Mouse (Mus musculus) G1E (cell line): ENCODE data around the gene Maml3. TPM values are rescaled to one million over a fixed set of nuclear protein-coding genes. Genes with fewer than 3 reads are reported as not detected.
A peak's percentile ranks its signal among the peaks of the same experiment; 100 is the strongest.

Experiments
- ATAC-seq: 2 replicates; pipeline ENCODE4 v1.8.0; 2016; ENCODE audit warnings: mild to moderate bottlenecking; ENCODE audit not compliant: insufficient number of reproducible peaks, poor library complexity, low FRiP score, severe bottlenecking; ENCODE audit errors: extremely low read depth
- DNase-seq: peaks from one replicate; pipeline ENCODE4 v3.0.0; 2012; ENCODE audit warnings: low spot score
- H3K27me3 ChIP-seq: 2 replicates; pipeline ENCODE4 v1.6.1; 2012; ENCODE audit warnings: mild to moderate bottlenecking, low read length, inconsistent platforms; ENCODE audit not compliant: insufficient read depth
- H3K36me3 ChIP-seq: replicated peaks from 2 replicates; pipeline ENCODE3; 2012; ENCODE audit warnings: mild to moderate bottlenecking, inconsistent platforms
- H3K4me1 ChIP-seq: 2 replicates; pipeline ENCODE4 v1.6.1; 2012; ENCODE audit warnings: low read depth, low read length, inconsistent platforms, mixed read lengths; ENCODE audit not compliant: insufficient read depth
- H3K4me3 ChIP-seq: 2 replicates; pipeline ENCODE4 v1.5.1; 2012; ENCODE audit warnings: low read depth, mild to moderate bottlenecking, inconsistent platforms, low read length, moderate library complexity, mixed read lengths
- H3K9me3 ChIP-seq: replicated peaks from 2 replicates; pipeline ENCODE4 v1.6.1; 2012; ENCODE audit warnings: inconsistent platforms
- CTCF ChIP-seq: IDR thresholded peaks from 2 replicates; pipeline ENCODE4 v1.5.1; 2012; ENCODE audit warnings: low read depth, low read length, inconsistent platforms, mixed read lengths
- GATA1 ChIP-seq: IDR thresholded peaks from 2 replicates; pipeline ENCODE4 v1.6.1; 2012; ENCODE audit warnings: borderline replicate concordance, low read length, inconsistent platforms, mixed read lengths
- GATA2 ChIP-seq: IDR thresholded peaks from 2 replicates; pipeline ENCODE4 v1.6.1; 2012; ENCODE audit warnings: low read depth, low read length, inconsistent platforms, borderline replicate concordance
- POLR2AphosphoS5 ChIP-seq: IDR thresholded peaks from 2 replicates; pipeline ENCODE4 v1.6.1; 2012; ENCODE audit warnings: low read depth, low read length, inconsistent platforms; ENCODE audit not compliant: insufficient replicate concordance
- TAL1 ChIP-seq: conservative IDR thresholded peaks from 2 replicates; pipeline ENCODE4 v1.6.1; 2012; ENCODE audit warnings: low read depth, low read length, inconsistent platforms, mixed read lengths
- polyA plus RNA-seq: library from polyadenylated mRNA; stranded (reverse); fragments of >175 nt; gene quantifications from 2 replicates; pipeline ENCODE4 v1.2.3, GENCODE M21; 2012
- total RNA-seq, 2 experiments: library from RNA; stranded (forward) in 1 of 2; stranded (reverse) in 1 of 2; fragments of 200-1000 nt in 1 of 2; fragments of >200 nt in 1 of 2; fragmentation: Nextera tagmentation in 1 of 2; gene quantifications; 2 replicates each; pipeline ENCODE4 v1.2.3; 2014 to 2017

Gene Maml3
- total and polyA plus RNA-seq, 3 experiments, result 0.01 to 0.49 TPM; not detected in 1

DNA sequence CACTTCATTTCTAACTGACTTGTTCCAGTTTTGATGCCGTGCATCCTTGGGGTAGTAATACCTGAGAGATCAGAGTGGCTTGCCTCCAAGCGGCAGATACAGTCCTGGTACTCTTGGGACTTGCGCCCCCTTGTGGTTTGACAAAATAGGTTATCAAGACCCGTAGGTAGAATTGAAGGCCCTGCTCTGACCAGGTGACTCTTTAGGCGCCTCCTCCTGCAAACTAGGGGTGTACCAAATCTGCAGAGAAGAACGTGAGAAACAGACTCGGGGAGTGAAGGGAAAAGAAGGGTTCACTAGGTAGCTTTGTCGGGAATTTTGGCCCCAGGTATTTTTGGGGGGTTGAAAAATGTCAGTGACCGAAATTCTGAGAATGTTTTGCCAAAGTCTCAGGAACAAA, 452.6 kb downstream of the Maml3 start:
- Histone ChIP-seq H3K4me3 (peak overlapping the region; percentile 14; the same call in 1 of the 2 replicates), H3K27me3 (peaks cover 2% of the 10 kb centered on the region; the same call in 1 of the 2 replicates), H3K36me3 (no peaks in the 10 kb centered on the region), H3K4me1 (peaks cover 62% of the 10 kb centered on the region), H3K9me3 (no peaks in the 10 kb centered on the region)
- TF ChIP-seq POLR2AphosphoS5 (no peak), GATA1 (no peak), CTCF (peak; percentile 32; the same call in 1 of the 2 replicates), GATA2 (no peak), TAL1 (no peak)
- DNase-seq (peak; percentile 55), ATAC-seq (peak; percentile 43; the same call in 1 of the 2 replicates)

DNA sequence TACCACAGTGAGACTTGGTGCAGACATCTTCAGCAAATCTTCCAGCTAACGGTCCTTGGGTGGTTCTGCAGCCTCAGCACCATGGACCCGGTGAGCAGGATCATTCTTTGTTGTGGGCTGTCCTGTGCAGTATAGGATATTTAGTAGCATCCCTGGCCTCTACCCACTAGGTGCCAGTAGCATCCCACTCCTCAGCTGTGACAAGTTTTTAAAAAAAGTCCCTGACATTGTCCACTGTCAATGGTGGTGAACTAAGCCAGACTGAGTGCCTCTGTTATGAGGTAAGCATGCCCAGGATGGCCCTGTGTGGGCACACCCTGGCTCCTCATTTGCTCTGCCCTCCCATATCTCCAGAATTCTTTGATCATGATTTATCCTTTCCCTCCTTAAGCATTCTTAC, 453.7 kb downstream of the Maml3 start:
- Histone ChIP-seq H3K36me3 (no peaks in the 10 kb centered on the region), H3K27me3 (peaks cover 2% of the 10 kb centered on the region; the same call in 1 of the 2 replicates), H3K4me1 (peaks cover 71% of the 10 kb centered on the region), H3K9me3 (no peaks in the 10 kb centered on the region), H3K4me3 (no peak overlapping the region)
- TF ChIP-seq CTCF (no peak), TAL1 (no peak), POLR2AphosphoS5 (no peak), GATA2 (no peak), GATA1 (no peak)
- DNase-seq (no peak), ATAC-seq (no peak)

DNA sequence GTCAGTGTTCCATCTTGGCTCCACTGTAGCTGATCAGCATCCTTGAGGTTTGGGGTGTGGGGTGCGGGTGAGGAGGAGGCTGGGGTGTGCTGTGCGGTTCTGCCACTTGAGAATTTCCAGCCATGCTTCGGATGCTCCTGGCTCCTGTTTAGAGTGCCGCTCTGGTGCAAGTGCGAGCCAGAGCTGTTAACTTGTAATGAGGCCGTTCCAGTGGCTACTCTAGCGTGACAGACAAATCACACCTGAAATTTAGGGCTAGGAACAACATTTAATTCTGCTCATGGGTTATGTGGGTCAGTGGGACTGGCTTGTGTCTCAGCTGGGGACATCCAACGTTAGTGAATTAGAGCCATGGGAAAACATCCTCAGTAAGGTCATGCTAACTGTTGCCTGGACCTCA, 454.9 kb downstream of the Maml3 start:
- no peak for TF ChIP-seq CTCF
- TF ChIP-seq GATA2, result no peak
- no peak for TF ChIP-seq GATA1
- no peak for TF ChIP-seq TAL1
- TF ChIP-seq POLR2AphosphoS5, result no peak
- H3K9me3 ChIP-seq, result no peaks in the 10 kb centered on the region
- peaks cover 2% of the 10 kb centered on the region; the same call in 1 of the 2 replicates for H3K27me3 ChIP-seq
- DNase-seq (no peak), ATAC-seq (no peak)
- no peak overlapping the region for H3K4me3 ChIP-seq
- peaks cover 72% of the 10 kb centered on the region for H3K4me1 ChIP-seq
- no peaks in the 10 kb centered on the region for H3K36me3 ChIP-seq

DNA sequence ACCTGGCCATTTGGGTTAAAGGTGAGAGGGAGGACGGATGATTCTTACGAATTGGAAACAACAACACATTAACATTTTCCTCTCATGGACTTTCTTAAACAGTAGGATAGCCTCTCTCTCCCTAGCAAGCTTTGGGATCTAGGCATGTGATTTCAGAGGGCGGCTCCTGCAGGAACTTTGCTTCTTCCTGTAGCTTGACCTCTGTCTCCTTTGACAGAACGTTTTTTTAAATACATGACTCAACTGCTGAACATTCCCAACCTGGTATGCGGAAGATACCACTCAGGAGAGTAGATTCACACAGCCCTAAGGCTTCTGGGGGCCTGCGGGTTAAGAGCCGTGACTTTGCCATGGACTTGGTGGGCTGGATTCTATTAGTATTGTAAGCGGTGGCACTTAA, 455.4 kb downstream of the Maml3 start:
- H3K36me3 ChIP-seq, result no peaks in the 10 kb centered on the region
- H3K4me1 ChIP-seq, result peaks cover 69% of the 10 kb centered on the region
- no peak for TF ChIP-seq CTCF
- TF ChIP-seq TAL1, result no peak
- TF ChIP-seq POLR2AphosphoS5, result no peak
- no peak for TF ChIP-seq GATA2
- no peak for TF ChIP-seq GATA1
- no peak for ATAC-seq
- DNase-seq, result no peak
- no peak overlapping the region for H3K4me3 ChIP-seq
- no peaks in the 10 kb centered on the region for H3K9me3 ChIP-seq
- peaks cover 2% of the 10 kb centered on the region; the same call in 1 of the 2 replicates for H3K27me3 ChIP-seq

DNA sequence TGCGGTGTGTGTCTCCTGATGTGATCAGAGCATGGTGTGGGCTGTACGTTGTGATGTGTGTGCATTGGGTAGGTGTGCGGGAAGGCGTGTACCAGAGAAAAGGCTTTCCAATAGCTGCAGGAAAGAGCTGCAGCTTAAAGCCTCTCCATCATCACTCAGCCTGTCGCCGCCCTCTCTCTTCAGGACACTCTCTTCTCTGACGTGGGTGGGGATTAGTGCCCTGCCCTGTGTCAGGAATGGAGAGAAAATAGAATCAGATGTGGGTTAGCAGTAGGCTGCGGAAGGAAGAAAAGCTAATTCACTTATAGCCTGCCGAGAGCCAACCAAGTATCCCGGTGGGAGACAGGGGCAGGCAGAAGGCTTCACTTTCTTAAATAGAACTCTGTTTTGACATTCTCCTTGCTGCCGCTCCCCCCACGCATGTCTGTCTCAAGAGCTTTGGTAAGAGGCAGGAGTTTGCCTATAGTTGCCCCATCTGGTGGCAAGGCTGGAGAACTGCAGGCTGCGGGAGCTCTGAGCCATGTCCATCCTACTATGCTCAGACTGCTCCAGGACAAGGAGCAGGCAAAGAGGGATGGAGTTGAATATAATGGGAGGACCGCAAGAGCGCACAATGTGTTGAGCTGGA, 456.7 kb downstream of the Maml3 start:
- TF ChIP-seq GATA2, result no peak
- TF ChIP-seq TAL1, result no peak
- peak; percentile 92 for TF ChIP-seq CTCF
- H3K27me3 ChIP-seq, result peaks cover 2% of the 10 kb centered on the region; the same call in 1 of the 2 replicates
- H3K9me3 ChIP-seq, result no peaks in the 10 kb centered on the region
- no peak overlapping the region; the same call in 1 of the 2 replicates for H3K4me3 ChIP-seq
- ATAC-seq (no peak; the same call in 1 of the 2 replicates), DNase-seq (peak; percentile 74)
- H3K36me3 ChIP-seq, result no peaks in the 10 kb centered on the region
- H3K4me1 ChIP-seq, result peaks cover 57% of the 10 kb centered on the region

DNA sequence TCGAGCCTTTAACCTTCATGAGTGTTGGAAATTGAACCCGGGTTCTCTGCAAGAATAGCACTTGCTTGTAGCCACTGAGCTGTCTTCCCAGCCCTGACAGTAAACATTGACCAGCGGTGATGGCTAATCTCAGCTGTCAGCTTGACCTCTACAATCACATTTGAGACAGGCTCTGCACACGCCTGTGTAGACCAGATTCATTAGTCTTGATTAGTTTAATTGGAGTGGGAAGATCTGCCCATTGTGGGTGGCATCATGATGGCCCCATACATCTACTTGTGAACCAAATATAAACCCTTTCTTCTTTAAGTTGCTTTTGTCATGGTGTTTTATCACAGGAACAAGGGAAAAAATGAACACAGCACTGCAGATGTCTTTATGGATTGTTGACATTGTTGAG, 457.5 kb downstream of the Maml3 start:
- no peaks in the 10 kb centered on the region for H3K9me3 ChIP-seq
- DNase-seq (no peak), ATAC-seq (no peak)
- H3K36me3 ChIP-seq, result no peaks in the 10 kb centered on the region
- H3K4me1 ChIP-seq, result peaks cover 49% of the 10 kb centered on the region
- TF ChIP-seq TAL1 (no peak), CTCF (no peak), GATA2 (no peak), GATA1 (no peak), POLR2AphosphoS5 (no peak)
- peaks cover 2% of the 10 kb centered on the region; the same call in 1 of the 2 replicates for H3K27me3 ChIP-seq
- H3K4me3 ChIP-seq, result no peak overlapping the region
